Mouse (Mus musculus): ENCODE data around the gene Greb1.

DNA sequence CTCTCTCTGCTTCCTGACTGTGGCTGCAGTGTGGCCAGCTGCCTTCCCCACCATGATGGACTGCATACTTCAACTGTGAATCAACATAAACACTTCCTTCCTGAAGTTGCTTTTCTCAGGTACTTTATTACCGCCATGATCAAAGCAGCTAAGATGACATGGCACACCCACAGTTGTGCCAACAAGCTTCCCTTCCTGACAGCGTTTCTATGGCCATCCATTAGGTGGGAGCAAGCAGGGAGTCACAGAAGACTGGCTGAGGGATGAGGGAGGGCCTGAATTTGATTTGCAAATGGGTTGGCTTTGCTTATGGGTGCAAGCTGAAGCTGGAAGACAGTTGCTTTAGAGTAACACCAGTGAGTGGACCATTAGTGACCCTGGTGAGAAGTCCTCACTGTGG, 49.1 kb upstream of the Greb1 start:
- TF ChIP-seq CTCF (IDR thresholded peaks at IDR 0.05 in 2 of 3, conservative IDR thresholded peaks at IDR 0.05 in 1 of 3; ENCODE audit: control insufficient read depth in 1 of 3, insufficient read depth in 1 of 3, low read depth in 2 of 3, low read length in 3 of 3, poor library complexity in 1 of 3, severe bottlenecking in 1 of 3) = no peak
- TF ChIP-seq POLR2A (IDR thresholded peaks at IDR 0.05; ENCODE audit: control insufficient read depth in 1 of 2, insufficient read depth in 1 of 2, low read depth in 1 of 2, low read length in 2 of 2, poor library complexity in 1 of 2) = no peak
- TF ChIP-seq ELF1 (IDR thresholded peaks at IDR 0.05; ENCODE audit: low read depth, low read length) = no peak
- no peak for TF ChIP-seq MAX (IDR thresholded peaks at IDR 0.05; ENCODE audit: low read length)
- TF ChIP-seq RAD21 (IDR thresholded peaks at IDR 0.05; ENCODE audit: low read depth, low read length) = no peak
- no peak for TF ChIP-seq E2F4 (IDR thresholded peaks at IDR 0.05; ENCODE audit: borderline replicate concordance, low read depth, low read length)
